Mouse (Mus musculus): Measurements from ENCODE around the gene D630003M21Rik. TPM values are rescaled to one million over a fixed set of nuclear protein-coding genes. Genes with fewer than 3 reads are reported as not detected.

Gene D630003M21Rik
- polyA plus RNA-seq, 1 experiment, result 2.3 TPM

DNA sequence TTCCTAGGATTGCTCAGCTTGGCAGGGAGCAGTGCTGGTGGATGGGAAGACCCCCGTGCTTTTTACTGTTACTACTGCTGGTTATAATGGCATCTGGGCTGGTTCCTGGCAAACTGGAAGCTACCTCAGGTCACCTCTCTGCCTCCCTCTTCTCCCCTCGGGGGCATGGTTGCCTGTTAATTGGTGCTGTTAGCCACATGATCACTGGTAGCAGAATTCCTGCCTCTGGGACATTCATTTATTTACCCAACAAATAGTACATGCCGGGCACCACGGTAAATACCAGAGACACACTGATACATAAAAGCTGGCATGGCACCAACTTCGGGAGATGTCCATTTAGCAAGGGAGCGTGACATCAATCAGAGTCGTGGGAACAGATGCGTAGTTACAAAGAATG, 30.5 kb upstream of the D630003M21Rik start:
- Histone ChIP-seq H3K27ac (ENCODE audit: insufficient read depth, low read length) (no peak overlapping the region), H3K4me3 (replicated peaks; ENCODE audit: insufficient read depth, low read depth, low read length) (no peak overlapping the region), H3K4me1 (ENCODE audit: control insufficient read depth, insufficient read depth, low read length) (no peaks in the 10 kb centered on the region), H3K27me3 (ENCODE audit: control insufficient read depth, insufficient read depth, low read length) (no peaks in the 10 kb centered on the region)
- WGBS, result 47% methylated on average over 8 of the region's 8 CpGs
- no peak for DNase-seq
- TF ChIP-seq CTCF (IDR thresholded peaks at IDR 0.05; ENCODE audit: borderline replicate concordance, insufficient read depth, low read depth, low read length) (no peak), POLR2A (IDR thresholded peaks at IDR 0.05; ENCODE audit: borderline replicate concordance, insufficient read depth, low read length) (no peak)

DNA sequence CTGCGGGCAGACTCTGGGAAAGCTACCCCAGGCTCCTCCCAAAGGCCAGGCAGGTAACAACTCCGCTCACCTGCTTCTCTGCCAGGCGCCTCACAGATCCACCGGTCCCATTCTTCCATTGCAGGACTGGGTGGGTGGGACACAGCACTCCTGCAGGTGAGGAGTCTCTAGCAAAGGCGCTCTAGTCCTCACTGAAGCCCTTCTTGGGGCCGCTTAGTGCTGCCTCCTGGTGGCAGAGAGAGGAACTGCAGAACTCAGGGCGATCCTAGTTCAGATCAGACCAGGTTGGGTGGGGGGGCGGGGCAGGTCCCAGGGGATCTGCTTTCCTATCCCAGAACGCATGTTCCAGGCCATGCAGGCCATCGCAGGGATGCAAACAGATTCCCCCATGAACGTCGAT, 29.8 kb upstream of the D630003M21Rik start:
- TF ChIP-seq POLR2A (IDR thresholded peaks at IDR 0.05; ENCODE audit: borderline replicate concordance, insufficient read depth, low read length), result no peak
- TF ChIP-seq CTCF (IDR thresholded peaks at IDR 0.05; ENCODE audit: borderline replicate concordance, insufficient read depth, low read depth, low read length), result peak; percentile 82
- 28% methylated on average over 12 of the region's 12 CpGs for WGBS

DNA sequence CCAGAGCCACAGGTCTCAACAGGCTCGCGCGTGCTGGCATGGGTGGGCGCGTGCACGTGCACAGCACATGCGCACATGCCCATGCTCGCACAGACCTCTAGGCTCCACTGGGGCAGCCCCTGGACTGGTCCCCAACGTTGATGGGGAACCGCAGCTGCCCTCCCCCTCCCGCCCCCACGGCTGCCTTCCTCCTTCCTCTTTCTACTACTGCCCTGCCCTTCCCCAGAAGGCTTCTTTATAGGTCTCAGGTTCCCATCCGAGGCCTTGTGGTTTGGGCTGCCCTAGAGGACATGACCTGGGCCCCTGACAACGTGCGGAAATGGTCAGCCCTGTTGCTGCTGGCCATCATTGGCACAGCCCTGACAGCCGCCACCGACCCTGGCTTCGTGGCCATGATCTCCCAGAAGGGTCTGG, 29.0 kb upstream of the D630003M21Rik start, which contains the start of gene Bpi:
TSS of gene Bpi (plus strand) at position 90 of the 414 bp plus-strand sequence.
- 77% methylated on average over 18 of the region's 18 CpGs for WGBS
- TF ChIP-seq CTCF (IDR thresholded peaks at IDR 0.05; ENCODE audit: borderline replicate concordance, insufficient read depth, low read depth, low read length), result no peak
- H3K4me1 ChIP-seq (ENCODE audit: control insufficient read depth, insufficient read depth, low read length), result no peaks in the 10 kb centered on the region
- H3K27me3 ChIP-seq (ENCODE audit: control insufficient read depth, insufficient read depth, low read length), result no peaks in the 10 kb centered on the region
- no peak within 1 kb of the TSS for H3K4me3 ChIP-seq (replicated peaks; ENCODE audit: insufficient read depth, low read depth, low read length)
- DNase-seq, result no peak
- H3K27ac ChIP-seq (ENCODE audit: insufficient read depth, low read length), result no peak within 1 kb of the TSS

More for the DNA sequence above, 29.8 kb upstream of the D630003M21Rik start:
- Histone ChIP-seq H3K4me1 (ENCODE audit: control insufficient read depth, insufficient read depth, low read length) (no peaks in the 10 kb centered on the region), H3K27ac (ENCODE audit: insufficient read depth, low read length) (no peak overlapping the region), H3K27me3 (ENCODE audit: control insufficient read depth, insufficient read depth, low read length) (no peaks in the 10 kb centered on the region), H3K4me3 (replicated peaks; ENCODE audit: insufficient read depth, low read depth, low read length) (no peak overlapping the region)
- DNase-seq, result peak; percentile 62 to 75

- no peak for DNase-seq
- Histone ChIP-seq H3K27me3 (ENCODE audit: control insufficient read depth, insufficient read depth, low read length) (no peaks in the 10 kb centered on the region), H3K27ac (ENCODE audit: insufficient read depth, low read length) (no peak overlapping the region), H3K4me3 (replicated peaks; ENCODE audit: insufficient read depth, low read depth, low read length) (no peak overlapping the region), H3K4me1 (ENCODE audit: control insufficient read depth, insufficient read depth, low read length) (no peaks in the 10 kb centered on the region)
- 62% methylated on average over 5 of the region's 5 CpGs for WGBS
- TF ChIP-seq CTCF (IDR thresholded peaks at IDR 0.05; ENCODE audit: borderline replicate concordance, insufficient read depth, low read depth, low read length), result no peak
- TF ChIP-seq POLR2A (IDR thresholded peaks at IDR 0.05; ENCODE audit: borderline replicate concordance, insufficient read depth, low read length), result no peak
Measured at GRCm38 (mm10) chr2:158256894-158257293, 27.9 kb upstream of the D630003M21Rik start.

DNA sequence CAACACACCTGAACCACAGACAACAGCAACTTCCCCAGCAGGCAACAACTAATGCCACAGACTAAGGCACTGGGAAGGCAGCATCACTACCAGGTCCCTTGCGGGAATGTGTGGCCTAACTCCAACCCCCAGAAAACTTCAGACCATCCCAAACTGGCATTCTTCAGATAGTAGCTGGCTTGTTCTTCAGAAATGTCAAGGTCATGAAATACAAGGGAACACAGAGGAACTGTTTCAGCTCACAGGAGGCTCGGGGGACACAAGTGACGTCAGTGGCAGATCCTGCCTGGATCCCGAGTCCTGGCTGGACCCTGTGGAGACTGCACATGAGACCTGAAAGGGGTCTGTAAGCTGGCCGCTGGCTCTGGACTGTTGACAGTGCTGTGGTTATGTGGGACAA, 24.8 kb upstream of the D630003M21Rik start:
- DNase-seq, result no peak
- H3K4me3 ChIP-seq (replicated peaks; ENCODE audit: insufficient read depth, low read depth, low read length), result no peak overlapping the region
- no peaks in the 10 kb centered on the region for H3K27me3 ChIP-seq (ENCODE audit: control insufficient read depth, insufficient read depth, low read length)
- whole genome bisulfite sequencing, result 78% methylated on average over 5 of the region's 5 CpGs
- TF ChIP-seq CTCF (IDR thresholded peaks at IDR 0.05; ENCODE audit: borderline replicate concordance, insufficient read depth, low read depth, low read length) (no peak), POLR2A (IDR thresholded peaks at IDR 0.05; ENCODE audit: borderline replicate concordance, insufficient read depth, low read length) (no peak)
- H3K27ac ChIP-seq (ENCODE audit: insufficient read depth, low read length), result no peak overlapping the region
- H3K4me1 ChIP-seq (ENCODE audit: control insufficient read depth, insufficient read depth, low read length), result no peaks in the 10 kb centered on the region

- TF ChIP-seq POLR2A (IDR thresholded peaks at IDR 0.05; ENCODE audit: borderline replicate concordance, insufficient read depth, low read length) (no peak), CTCF (IDR thresholded peaks at IDR 0.05; ENCODE audit: borderline replicate concordance, insufficient read depth, low read depth, low read length) (no peak)
- Histone ChIP-seq H3K27ac (ENCODE audit: insufficient read depth, low read length) (no peak overlapping the region), H3K4me3 (replicated peaks; ENCODE audit: insufficient read depth, low read depth, low read length) (no peak overlapping the region), H3K27me3 (ENCODE audit: control insufficient read depth, insufficient read depth, low read length) (no peaks in the 10 kb centered on the region), H3K4me1 (ENCODE audit: control insufficient read depth, insufficient read depth, low read length) (no peaks in the 10 kb centered on the region)
- WGBS, result 98% methylated on average over 4 of the region's 4 CpGs
- no peak for DNase-seq
Measured at GRCm38 (mm10) chr2:158250558-158250957, 21.5 kb upstream of the D630003M21Rik start.

GRCm38 (mm10) chr2:158248318-158248717, 19.3 kb upstream of the D630003M21Rik start:
- DNase-seq, result no peak
- WGBS, result 60% methylated on average over 7 of the region's 7 CpGs
- no peaks in the 10 kb centered on the region for H3K27me3 ChIP-seq (ENCODE audit: control insufficient read depth, insufficient read depth, low read length)

GRCm38 (mm10) chr2:158247852-158248251, 18.8 kb upstream of the D630003M21Rik start:
- no peak for DNase-seq
- 95% methylated on average over 6 of the region's 6 CpGs for WGBS
- Histone ChIP-seq H3K4me3 (replicated peaks; ENCODE audit: insufficient read depth, low read depth, low read length) (no peak overlapping the region), H3K27me3 (ENCODE audit: control insufficient read depth, insufficient read depth, low read length) (no peaks in the 10 kb centered on the region), H3K4me1 (ENCODE audit: control insufficient read depth, insufficient read depth, low read length) (peaks cover 12% of the 10 kb centered on the region), H3K27ac (ENCODE audit: insufficient read depth, low read length) (no peak overlapping the region)
- TF ChIP-seq POLR2A (IDR thresholded peaks at IDR 0.05; ENCODE audit: borderline replicate concordance, insufficient read depth, low read length) (no peak), CTCF (IDR thresholded peaks at IDR 0.05; ENCODE audit: borderline replicate concordance, insufficient read depth, low read depth, low read length) (no peak)

More at GRCm38 (mm10) chr2:158248318-158248717, 19.3 kb upstream of the D630003M21Rik start:
- Histone ChIP-seq H3K4me1 (ENCODE audit: control insufficient read depth, insufficient read depth, low read length) (peaks cover 7% of the 10 kb centered on the region), H3K4me3 (replicated peaks; ENCODE audit: insufficient read depth, low read depth, low read length) (no peak overlapping the region), H3K27ac (ENCODE audit: insufficient read depth, low read length) (no peak overlapping the region)
- no peak for TF ChIP-seq CTCF (IDR thresholded peaks at IDR 0.05; ENCODE audit: borderline replicate concordance, insufficient read depth, low read depth, low read length)
- TF ChIP-seq POLR2A (IDR thresholded peaks at IDR 0.05; ENCODE audit: borderline replicate concordance, insufficient read depth, low read length), result no peak
